Mouse (Mus musculus) kidney, embryonic 16.5 days (tissue): ENCODE data around the gene Ilvbl. TPM values are rescaled to one million over a fixed set of nuclear protein-coding genes. Genes with fewer than 3 reads are reported as not detected.
A peak's percentile ranks its signal among the peaks of the same experiment; 100 is the strongest.
"Not testable (repeated sequence)": the region's sequence is repeated elsewhere in the genome, so short reads cannot be mapped to it uniquely, and the experiment has no call there.

Experiments used
- ATAC-seq: fragments of 200-750 bp; cut with Nextera tagmentation; 2 replicates; pipeline ENCODE4 v1.8.0; 2017; ENCODE audit warnings: moderate TSS enrichment; ENCODE audit not compliant: low FRiP score, low TSS enrichment
- H3K27ac ChIP-seq: fragments of 300-500 bp; sonication (generic); 2 replicates; pipeline ENCODE4 v1.5.1; 2014; ENCODE audit warnings: low read length
- H3K27me3 ChIP-seq: fragments of 300-500 bp; sonication (generic); 2 replicates; pipeline ENCODE4 v1.6.1; 2014; ENCODE audit warnings: low read length, control low read depth, mixed read lengths; ENCODE audit not compliant: insufficient read depth
- H3K36me3 ChIP-seq: fragments of 300-500 bp; sonication (generic); 2 replicates; pipeline ENCODE4 v1.6.1; 2014; ENCODE audit warnings: low read length, control low read depth, mixed read lengths; ENCODE audit not compliant: insufficient read depth
- H3K4me1 ChIP-seq: fragments of 300-500 bp; sonication (generic); 2 replicates; pipeline ENCODE4 v1.6.1; 2014; ENCODE audit warnings: low read length, control low read depth, mixed read lengths; ENCODE audit not compliant: insufficient read depth
- H3K4me2 ChIP-seq: fragments of 300-500 bp; sonication (generic); replicated peaks from 2 replicates; pipeline ENCODE4 v1.6.1; 2014; ENCODE audit warnings: low read depth, low read length
- H3K4me3 ChIP-seq: fragments of 300-500 bp; sonication (generic); 2 replicates; pipeline ENCODE4 v1.5.1; 2014; ENCODE audit warnings: mild to moderate bottlenecking, low read length
- H3K9ac ChIP-seq: fragments of 300-500 bp; sonication (generic); replicated peaks from 2 replicates; pipeline ENCODE4 v1.6.1; 2014; ENCODE audit warnings: low read length
- H3K9me3 ChIP-seq: fragments of 300-500 bp; sonication (generic); 2 replicates; pipeline ENCODE4 v1.6.1; 2016; ENCODE audit warnings: low read length, control low read depth
- WGBS: fragments of 180-500 bp; shearing (Covaris S2); extraction: QIAGEN DNeasy Blood & Tissue Kit; methylation state at CpG from one replicate; pipeline ENCODE4 v1.1.7; 2014; 5-methylcytosine and 5-hydroxymethylcytosine counted together
- polyA plus RNA-seq: library from polyadenylated mRNA; unstranded; fragments of >200 nt; fragmentation: Nextera tagmentation; extraction: Ambion mirVana; gene quantifications from 2 replicates; pipeline ENCODE4 v1.2.1, GENCODE M21; 2015

The Ilvbl gene
- 62.7 and 67.2 TPM in 2 replicates for polyA plus RNA-seq

- no peaks in the 10 kb centered on the region for H3K27me3 ChIP-seq
- H3K4me2 ChIP-seq = peak within 1 kb of the TSS; percentile 63
- WGBS = under 1% methylated on average over 50 of the region's 51 CpGs
- H3K9ac ChIP-seq = peak within 1 kb of the TSS; percentile 73
- peaks cover 7% of the 10 kb centered on the region for H3K4me1 ChIP-seq
- peak within 1 kb of the TSS; percentile 70 for H3K4me3 ChIP-seq
- no peaks in the 10 kb centered on the region for H3K9me3 ChIP-seq
- H3K27ac ChIP-seq = peak within 1 kb of the TSS; percentile 96
- ATAC-seq = peak; percentile 92
- H3K36me3 ChIP-seq = peaks cover 15% of the 10 kb centered on the region
Measured at GRCm38 (mm10) chr10:78574250-78575104, at the start of gene Ilvbl. TSS of gene Ilvbl (plus strand) at chr10:78574346.

GRCm38 (mm10) chr10:78525071-78525470, 49.1 kb upstream of the Ilvbl start:
- H3K4me3 ChIP-seq, H3K4me1 ChIP-seq, H3K27ac ChIP-seq, H3K27me3 ChIP-seq, ATAC-seq, H3K9ac ChIP-seq, H3K4me2 ChIP-seq, H3K9me3 ChIP-seq, H3K36me3 ChIP-seq: not testable (repeated sequence)
- 62% methylated on average over 3 of the region's 3 CpGs for WGBS

DNA sequence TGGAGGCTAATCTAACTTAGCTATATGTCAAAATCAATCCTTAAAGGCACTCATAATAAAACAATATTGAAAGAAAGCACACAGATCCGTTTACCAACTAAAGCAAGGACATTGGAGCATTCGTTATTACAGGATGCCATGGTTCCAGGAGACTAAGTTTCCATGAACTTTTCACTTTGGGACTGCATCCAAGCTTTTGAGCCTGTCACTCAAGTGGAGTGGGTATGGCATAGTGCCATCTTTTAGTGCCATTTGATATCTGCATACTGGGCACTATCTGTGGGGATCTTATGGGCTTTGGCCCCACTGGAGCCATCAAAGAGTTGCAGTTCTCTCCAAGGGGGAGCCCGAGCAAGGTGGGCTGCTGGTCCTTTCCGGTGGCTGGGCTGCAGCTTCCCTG, 48.6 kb upstream of the Ilvbl start:
- Histone ChIP-seq H3K27ac (no peak overlapping the region), H3K36me3 (no peaks in the 10 kb centered on the region), H3K9ac (no peak overlapping the region), H3K9me3 (no peaks in the 10 kb centered on the region), H3K4me2 (no peak overlapping the region), H3K4me1 (no peaks in the 10 kb centered on the region), H3K27me3 (no peaks in the 10 kb centered on the region), H3K4me3 (no peak overlapping the region)
- WGBS = 53% methylated on average over 4 of the region's 4 CpGs
- ATAC-seq = no peak

GRCm38 (mm10) chr10:78540943-78541342, 33.2 kb upstream of the Ilvbl start:
- Histone ChIP-seq H3K27ac (no peak overlapping the region), H3K4me2 (no peak overlapping the region), H3K9ac (no peak overlapping the region), H3K27me3 (no peaks in the 10 kb centered on the region), H3K4me1 (no peaks in the 10 kb centered on the region), H3K36me3 (no peaks in the 10 kb centered on the region), H3K4me3 (no peak overlapping the region), H3K9me3 (no peaks in the 10 kb centered on the region)
- no peak for ATAC-seq
- 65% methylated on average over 2 of the region's 2 CpGs for WGBS

DNA sequence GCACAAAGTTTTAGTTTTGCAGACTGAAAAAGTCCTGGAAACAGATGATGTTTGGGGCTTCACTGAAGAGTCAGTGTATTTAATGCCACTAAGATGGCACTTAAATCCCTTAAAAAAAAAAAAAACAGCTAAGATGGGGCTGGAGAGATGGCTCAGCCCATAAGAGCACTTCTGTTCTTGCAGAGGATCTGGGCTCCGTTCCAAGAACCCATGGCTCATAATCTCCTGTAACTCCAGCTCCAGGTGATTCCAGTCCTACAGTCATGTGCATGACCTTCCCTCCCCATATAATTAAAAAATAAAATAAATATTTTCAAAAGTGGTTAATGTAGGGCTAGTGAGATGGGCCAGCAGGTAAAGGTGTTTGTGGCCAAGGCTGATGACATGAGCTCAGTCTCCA, 9.1 kb upstream of the Ilvbl start:
- Histone ChIP-seq H3K4me1 (no peaks in the 10 kb centered on the region), H3K4me3 (no peak overlapping the region), H3K4me2 (no peak overlapping the region), H3K27ac (no peak overlapping the region), H3K27me3 (no peaks in the 10 kb centered on the region), H3K36me3 (no peaks in the 10 kb centered on the region), H3K9me3 (no peaks in the 10 kb centered on the region), H3K9ac (no peak overlapping the region)
- ATAC-seq = no peak
- whole genome bisulfite sequencing = 85% methylated on average over 1 of the region's 1 CpGs

DNA sequence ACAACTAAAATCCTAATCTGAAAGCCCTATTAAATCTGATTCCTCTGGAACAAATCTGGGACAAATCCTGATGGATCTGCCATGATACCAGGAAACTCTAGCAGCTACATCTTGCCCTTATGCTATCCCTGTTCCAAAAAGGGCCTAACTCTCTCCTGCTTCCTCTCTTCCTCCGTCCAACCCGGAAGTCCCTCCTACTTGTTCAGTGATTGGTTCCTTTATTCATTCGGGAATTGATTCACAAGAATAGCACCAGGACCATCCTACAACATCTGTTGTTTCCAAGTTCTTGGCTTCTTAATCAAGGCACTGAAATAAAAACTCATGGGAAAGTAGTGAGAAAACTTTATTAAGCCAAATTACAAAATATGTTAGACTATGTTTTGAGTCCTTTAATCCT, 5.0 kb upstream of the Ilvbl start:
- no peak overlapping the region for H3K4me2 ChIP-seq
- no peaks in the 10 kb centered on the region for H3K27me3 ChIP-seq
- 81% methylated on average over 3 of the region's 3 CpGs for WGBS
- no peak for ATAC-seq
- no peak overlapping the region for H3K9ac ChIP-seq
- H3K4me1 ChIP-seq = no peaks in the 10 kb centered on the region
- no peaks in the 10 kb centered on the region for H3K9me3 ChIP-seq
- no peaks in the 10 kb centered on the region for H3K36me3 ChIP-seq
- H3K4me3 ChIP-seq = no peak overlapping the region
- H3K27ac ChIP-seq = no peak overlapping the region

DNA sequence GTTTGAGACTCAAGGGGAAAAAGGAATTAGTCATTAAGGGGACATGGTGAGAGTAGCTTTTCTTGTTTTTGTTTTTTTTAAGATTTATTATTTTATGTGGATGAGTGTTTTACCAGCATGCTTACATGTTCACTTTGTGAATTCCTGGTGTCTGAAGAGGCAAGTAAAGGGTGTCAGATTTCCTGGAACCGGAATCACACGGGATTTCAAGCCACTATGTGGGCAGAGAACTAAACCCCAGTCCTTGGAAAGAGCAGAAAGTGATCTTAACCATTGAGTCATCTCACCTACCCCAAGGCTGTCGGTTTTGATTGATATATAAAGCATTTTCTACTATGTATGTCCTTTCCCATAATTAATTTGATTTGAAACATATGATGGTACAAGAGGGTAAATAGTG, 4.5 kb upstream of the Ilvbl start:
- H3K36me3 ChIP-seq = no peaks in the 10 kb centered on the region
- ATAC-seq = no peak
- no peaks in the 10 kb centered on the region for H3K4me1 ChIP-seq
- no peak overlapping the region for H3K4me2 ChIP-seq
- no peak overlapping the region for H3K4me3 ChIP-seq
- H3K27ac ChIP-seq = no peak overlapping the region
- WGBS = 50% methylated on average over 3 of the region's 3 CpGs
- H3K27me3 ChIP-seq = no peaks in the 10 kb centered on the region
- no peak overlapping the region for H3K9ac ChIP-seq
- H3K9me3 ChIP-seq = no peaks in the 10 kb centered on the region

DNA sequence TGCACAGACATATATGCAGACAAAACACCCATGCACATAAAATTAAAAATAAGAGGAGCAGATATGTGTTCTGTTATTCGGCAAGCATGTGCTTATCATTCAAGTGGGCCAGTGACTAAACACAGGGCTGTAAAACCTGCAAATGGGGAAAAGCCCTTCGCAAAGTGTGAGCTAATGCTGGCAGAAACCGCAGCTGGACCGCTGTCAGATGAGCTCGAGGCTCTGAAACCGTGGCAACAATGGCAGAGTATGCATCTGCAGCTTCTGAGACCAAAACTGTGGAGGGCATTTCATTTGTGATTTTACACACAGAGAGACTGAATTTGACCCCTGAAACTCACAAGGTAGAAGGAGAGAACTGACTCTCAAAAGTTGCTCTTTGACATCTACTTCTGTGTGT, 3.7 kb upstream of the Ilvbl start:
- Histone ChIP-seq H3K9me3 (no peaks in the 10 kb centered on the region), H3K36me3 (no peaks in the 10 kb centered on the region), H3K4me1 (peaks cover 2% of the 10 kb centered on the region), H3K27me3 (no peaks in the 10 kb centered on the region), H3K4me2 (no peak overlapping the region), H3K4me3 (no peak overlapping the region), H3K9ac (no peak overlapping the region), H3K27ac (no peak overlapping the region)
- 65% methylated on average over 6 of the region's 6 CpGs for WGBS
- no peak for ATAC-seq

DNA sequence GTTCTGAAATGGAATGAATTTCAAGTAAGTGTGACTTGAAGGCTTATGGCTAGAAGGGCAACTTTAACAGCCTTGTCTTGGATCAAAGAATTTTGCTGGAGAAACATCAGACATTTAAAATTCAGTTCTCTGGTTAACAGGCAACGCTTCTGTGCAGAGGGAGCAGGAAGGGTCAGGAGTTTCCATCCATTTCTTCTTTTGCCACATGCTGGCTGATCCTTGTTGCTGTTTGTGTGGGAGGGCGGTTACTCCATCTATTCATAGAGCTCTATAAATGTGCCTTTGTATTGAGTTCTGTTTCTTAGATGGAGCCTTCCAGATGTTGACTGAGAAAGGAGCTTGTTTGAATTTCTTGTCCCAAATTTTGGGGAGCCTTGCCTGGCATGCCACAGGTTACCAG, 3.2 kb upstream of the Ilvbl start:
- Histone ChIP-seq H3K27me3 (no peaks in the 10 kb centered on the region), H3K4me2 (no peak overlapping the region), H3K4me1 (peaks cover 7% of the 10 kb centered on the region), H3K27ac (no peak overlapping the region), H3K4me3 (no peak overlapping the region), H3K9ac (no peak overlapping the region), H3K9me3 (no peaks in the 10 kb centered on the region), H3K36me3 (no peaks in the 10 kb centered on the region)
- ATAC-seq = no peak
- WGBS = 56% methylated on average over 2 of the region's 2 CpGs

DNA sequence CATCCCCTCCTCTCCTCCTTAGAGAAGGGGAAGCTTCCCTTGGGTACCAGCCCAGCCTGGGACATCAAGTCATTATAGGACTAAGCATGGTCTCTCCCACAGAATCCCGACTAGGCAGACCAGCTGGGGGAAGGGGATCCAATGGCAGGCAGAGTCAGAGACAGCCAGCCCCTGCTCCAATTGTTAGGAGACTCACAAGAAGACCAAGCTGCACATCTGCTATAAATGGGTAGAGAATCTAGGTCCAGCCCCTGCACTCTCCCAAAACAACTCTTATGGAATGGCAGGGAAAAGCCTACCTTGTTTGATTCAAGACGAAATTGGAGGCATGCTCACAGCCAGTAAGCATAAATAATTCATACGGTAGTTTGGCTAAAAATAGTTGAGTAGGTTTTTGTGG, 920 bp upstream of the Ilvbl start:
- H3K27me3 ChIP-seq = no peaks in the 10 kb centered on the region
- peaks cover 8% of the 10 kb centered on the region for H3K36me3 ChIP-seq
- no peak for ATAC-seq
- 62% methylated on average over 3 of the region's 3 CpGs for WGBS
- peaks cover 7% of the 10 kb centered on the region for H3K4me1 ChIP-seq
- H3K9me3 ChIP-seq = no peaks in the 10 kb centered on the region
- no peak overlapping the region for H3K9ac ChIP-seq
- no peak overlapping the region for H3K4me3 ChIP-seq
- no peak overlapping the region for H3K27ac ChIP-seq
- H3K4me2 ChIP-seq = no peak overlapping the region
